Mouse (Mus musculus): ENCODE measurements around the gene Spc24. TPM values are rescaled to one million over a fixed set of nuclear protein-coding genes. Genes with fewer than 3 reads are reported as not detected.
"Not testable (repeated sequence)": the region's sequence is repeated elsewhere in the genome, so short reads cannot be mapped to it uniquely, and the experiment has no call there.

The Spc24 gene
- polyA plus RNA-seq, 1 experiment from 2014 or later: 44.6 TPM

GRCm38 (mm10) chr9:21796259-21796658, 36.2 kb upstream of the Spc24 start:
- no peaks in the 10 kb centered on the region for H3K27me3 ChIP-seq
- no peak overlapping the region for H3K4me3 ChIP-seq (replicated peaks)
- WGBS: 82% methylated on average over 3 of the region's 3 CpGs
- no peak overlapping the region for H3K9ac ChIP-seq (replicated peaks)
- H3K4me1 ChIP-seq (replicated peaks): peaks cover 19% of the 10 kb centered on the region
- no peaks in the 10 kb centered on the region for H3K9me3 ChIP-seq
- no peak for ATAC-seq
- H3K27ac ChIP-seq: no peak overlapping the region
- H3K36me3 ChIP-seq: peaks cover 14% of the 10 kb centered on the region
- no peak overlapping the region for H3K4me2 ChIP-seq (replicated peaks)

GRCm38 (mm10) chr9:21795579-21795978, 35.5 kb upstream of the Spc24 start:
- Histone ChIP-seq H3K4me2 (replicated peaks) (no peak overlapping the region), H3K4me1 (replicated peaks) (peaks cover 19% of the 10 kb centered on the region), H3K36me3 (peaks cover 14% of the 10 kb centered on the region), H3K27ac (no peak overlapping the region), H3K9ac (replicated peaks) (no peak overlapping the region), H3K4me3 (replicated peaks) (no peak overlapping the region), H3K9me3 (no peaks in the 10 kb centered on the region), H3K27me3 (no peaks in the 10 kb centered on the region)
- ATAC-seq: no peak
- 84% methylated on average over 5 of the region's 5 CpGs for WGBS

- H3K27me3 ChIP-seq: no peaks in the 10 kb centered on the region
- no peak for ATAC-seq
- H3K36me3 ChIP-seq: peaks cover 14% of the 10 kb centered on the region
- no peak overlapping the region for H3K4me2 ChIP-seq (replicated peaks)
- H3K4me3 ChIP-seq (replicated peaks): no peak overlapping the region
- H3K9me3 ChIP-seq: no peaks in the 10 kb centered on the region
- H3K27ac ChIP-seq: no peak overlapping the region
- 94% methylated on average over 25 of the region's 25 CpGs for WGBS
- H3K9ac ChIP-seq (replicated peaks): no peak overlapping the region
- H3K4me1 ChIP-seq (replicated peaks): peaks cover 19% of the 10 kb centered on the region
These were observed 34.8 kb upstream of the Spc24 start for GRCm38 (mm10) chr9:21794925-21795324.

- WGBS: 95% methylated on average over 18 of the region's 18 CpGs
- Histone ChIP-seq H3K9ac (replicated peaks) (no peak overlapping the region), H3K27ac (no peak overlapping the region), H3K36me3 (peaks cover 14% of the 10 kb centered on the region), H3K4me3 (replicated peaks) (no peak overlapping the region), H3K9me3 (no peaks in the 10 kb centered on the region), H3K4me1 (replicated peaks) (peaks cover 19% of the 10 kb centered on the region), H3K27me3 (no peaks in the 10 kb centered on the region), H3K4me2 (replicated peaks) (no peak overlapping the region)
- ATAC-seq: no peak
These were observed 34.3 kb upstream of the Spc24 start for GRCm38 (mm10) chr9:21794344-21794834.

- not testable (repeated sequence) for H3K27ac ChIP-seq; H3K9ac ChIP-seq (replicated peaks); ATAC-seq; H3K4me3 ChIP-seq (replicated peaks); H3K9me3 ChIP-seq; H3K4me2 ChIP-seq (replicated peaks); H3K27me3 ChIP-seq
- WGBS: over 99% methylated on average over 6 of the region's 6 CpGs
- peaks cover 14% of the 10 kb centered on the region for H3K36me3 ChIP-seq
- peaks cover 16% of the 10 kb centered on the region for H3K4me1 ChIP-seq (replicated peaks)
These were observed 33.4 kb upstream of the Spc24 start for GRCm38 (mm10) chr9:21793507-21793906.

- Histone ChIP-seq H3K4me1 (replicated peaks) (peaks cover 7% of the 10 kb centered on the region), H3K27me3 (no peaks in the 10 kb centered on the region), H3K9me3 (no peaks in the 10 kb centered on the region), H3K4me2 (replicated peaks) (no peak overlapping the region), H3K27ac (no peak overlapping the region), H3K36me3 (peaks cover 14% of the 10 kb centered on the region), H3K9ac (replicated peaks) (no peak overlapping the region), H3K4me3 (replicated peaks) (no peak overlapping the region)
- WGBS: 75% methylated on average over 8 of the region's 8 CpGs
- ATAC-seq: peak; percentile 66
These were observed 32.5 kb upstream of the Spc24 start for GRCm38 (mm10) chr9:21792644-21793043.

GRCm38 (mm10) chr9:21791861-21792260, 31.8 kb upstream of the Spc24 start:
- 87% methylated on average over 8 of the region's 8 CpGs for WGBS
- Histone ChIP-seq H3K9ac (replicated peaks) (no peak overlapping the region), H3K27ac (no peak overlapping the region), H3K27me3 (no peaks in the 10 kb centered on the region), H3K4me3 (replicated peaks) (no peak overlapping the region), H3K4me2 (replicated peaks) (no peak overlapping the region), H3K4me1 (replicated peaks) (0 out of 2 replicates have a peak, but pooled peaks cover 9% of the 10 kb centered on the region), H3K9me3 (no peaks in the 10 kb centered on the region), H3K36me3 (peaks cover 14% of the 10 kb centered on the region)
- ATAC-seq: no peak

GRCm38 (mm10) chr9:21788234-21788633, 28.1 kb upstream of the Spc24 start:
- Histone ChIP-seq H3K27ac (no peak overlapping the region), H3K9ac (replicated peaks) (no peak overlapping the region), H3K4me1 (replicated peaks) (0 out of 2 replicates have a peak, but pooled peaks cover 3% of the 10 kb centered on the region), H3K4me2 (replicated peaks) (no peak overlapping the region), H3K36me3 (no peaks in the 10 kb centered on the region), H3K4me3 (replicated peaks) (no peak overlapping the region), H3K9me3 (no peaks in the 10 kb centered on the region), H3K27me3 (no peaks in the 10 kb centered on the region)
- WGBS: 84% methylated on average over 9 of the region's 9 CpGs
- no peak for ATAC-seq

- no peak overlapping the region for H3K27ac ChIP-seq
- no peaks in the 10 kb centered on the region for H3K9me3 ChIP-seq
- H3K9ac ChIP-seq (replicated peaks): no peak overlapping the region
- H3K4me1 ChIP-seq (replicated peaks): 0 out of 2 replicates have a peak, but pooled peaks cover 3% of the 10 kb centered on the region
- no peak overlapping the region for H3K4me3 ChIP-seq (replicated peaks)
- no peaks in the 10 kb centered on the region for H3K36me3 ChIP-seq
- 84% methylated on average over 5 of the region's 5 CpGs for WGBS
- H3K27me3 ChIP-seq: no peaks in the 10 kb centered on the region
- no peak for ATAC-seq
- H3K4me2 ChIP-seq (replicated peaks): no peak overlapping the region
These were observed 27.6 kb upstream of the Spc24 start for GRCm38 (mm10) chr9:21787654-21788053.

- no peaks in the 10 kb centered on the region for H3K27me3 ChIP-seq
- no peak overlapping the region; the same call in 1 of the 2 replicates for H3K4me2 ChIP-seq (replicated peaks)
- 0 out of 2 replicates have a peak, but pooled peaks cover 3% of the 10 kb centered on the region for H3K4me1 ChIP-seq (replicated peaks)
- H3K4me3 ChIP-seq (replicated peaks): no peak overlapping the region
- no peaks in the 10 kb centered on the region for H3K9me3 ChIP-seq
- H3K36me3 ChIP-seq: no peaks in the 10 kb centered on the region
- peak; percentile 60; the same call in 1 of the 2 replicates for ATAC-seq
- no peak overlapping the region for H3K27ac ChIP-seq
- no peak overlapping the region for H3K9ac ChIP-seq (replicated peaks)
- WGBS: 3% methylated on average over 6 of the region's 6 CpGs
These were observed 26.8 kb upstream of the Spc24 start for GRCm38 (mm10) chr9:21786906-21787305.

- H3K4me3 ChIP-seq (replicated peaks); H3K4me2 ChIP-seq (replicated peaks); H3K27me3 ChIP-seq; H3K27ac ChIP-seq; H3K9ac ChIP-seq (replicated peaks); ATAC-seq; H3K9me3 ChIP-seq; H3K36me3 ChIP-seq; H3K4me1 ChIP-seq (replicated peaks): not testable (repeated sequence)
- WGBS: 85% methylated on average over 2 of the region's 2 CpGs
These were observed 26.2 kb upstream of the Spc24 start for GRCm38 (mm10) chr9:21786309-21786708.

- Histone ChIP-seq H3K27me3 (no peaks in the 10 kb centered on the region), H3K4me2 (replicated peaks) (no peak overlapping the region), H3K9ac (replicated peaks) (no peak overlapping the region), H3K4me3 (replicated peaks) (no peak overlapping the region), H3K36me3 (peaks cover 5% of the 10 kb centered on the region; the same call in 1 of the 2 replicates), H3K4me1 (replicated peaks) (0 out of 2 replicates have a peak, but pooled peaks cover 3% of the 10 kb centered on the region), H3K9me3 (no peaks in the 10 kb centered on the region), H3K27ac (no peak overlapping the region)
- WGBS: 91% methylated on average over 7 of the region's 7 CpGs
- no peak for ATAC-seq
These were observed 24.6 kb upstream of the Spc24 start for GRCm38 (mm10) chr9:21784517-21785307.

Data from midbrain, embryonic 13.5 days (tissue).